Mouse (Mus musculus): ENCODE results near the gene Senp1.

Gene Senp1

GRCm38 (mm10) chr15:98093121-98094011, at the start of gene Senp1:
TSS of gene Senp1 (minus strand) at chr15:98093744.
- peak; percentile 90 to 92 for DNase-seq

DNA sequence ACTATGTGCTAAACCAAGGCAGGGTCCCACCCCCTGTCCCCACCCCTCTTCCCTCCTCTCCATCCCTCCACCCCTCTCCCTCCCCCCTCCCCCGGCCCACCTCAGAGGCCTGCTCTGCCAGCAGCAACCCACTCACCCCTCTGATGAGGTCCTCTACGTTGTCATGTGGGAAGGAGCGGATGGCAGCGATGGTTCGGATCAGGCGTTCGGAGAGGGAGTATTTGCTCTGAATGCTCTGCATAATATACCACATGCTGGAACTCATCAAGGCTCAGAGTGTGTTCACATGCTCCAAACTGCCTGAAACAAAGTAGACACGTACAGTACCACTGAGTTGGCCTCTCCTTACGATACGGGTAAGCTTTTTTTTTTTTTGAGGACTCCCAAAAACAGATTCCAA, 49.0 kb upstream of the Senp1 start:
- DNase-seq = no peak

DNA sequence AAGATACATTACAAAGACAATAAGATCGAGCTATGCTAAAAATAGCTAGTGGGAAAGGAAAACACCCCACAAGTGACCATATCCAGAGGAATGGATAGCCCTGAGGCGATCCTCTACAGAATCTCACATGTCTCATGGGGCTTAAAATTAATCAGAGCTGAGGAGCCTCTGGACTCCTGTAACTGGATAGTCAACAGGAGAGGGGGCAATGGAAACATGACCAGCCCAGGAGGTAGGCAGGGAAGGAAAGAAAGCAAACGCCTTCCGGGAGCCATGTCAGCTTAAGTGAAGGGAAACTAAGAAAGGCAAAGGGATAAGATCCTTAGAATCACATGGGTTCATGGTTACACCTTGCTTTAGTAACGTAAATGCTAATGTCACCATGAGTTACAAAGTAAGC, 47.3 kb upstream of the Senp1 start:
- DNase-seq = no peak

GRCm38 (mm10) chr15:98139763-98140162, 46.2 kb upstream of the Senp1 start:
- no peak for DNase-seq

DNA sequence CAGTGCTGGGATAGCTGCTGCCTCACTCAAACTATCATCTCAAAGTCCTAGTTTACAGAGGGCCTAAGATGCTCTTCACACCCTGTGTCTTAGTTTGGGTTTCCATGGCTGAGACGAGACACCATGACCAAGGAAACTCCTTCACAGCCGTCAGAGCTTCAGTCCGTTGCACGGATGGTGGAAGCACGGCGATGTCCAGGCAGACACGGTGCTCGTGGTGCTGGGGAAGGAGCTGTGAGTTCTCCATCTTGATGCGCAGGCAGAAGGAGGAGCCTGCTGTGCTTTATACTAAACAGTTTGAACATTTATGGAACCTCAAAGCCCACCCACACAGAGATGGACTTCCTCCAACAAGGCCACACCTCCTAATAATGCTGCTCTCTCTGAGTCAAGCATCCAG, 43.3 kb upstream of the Senp1 start:
- no peak for DNase-seq

DNA sequence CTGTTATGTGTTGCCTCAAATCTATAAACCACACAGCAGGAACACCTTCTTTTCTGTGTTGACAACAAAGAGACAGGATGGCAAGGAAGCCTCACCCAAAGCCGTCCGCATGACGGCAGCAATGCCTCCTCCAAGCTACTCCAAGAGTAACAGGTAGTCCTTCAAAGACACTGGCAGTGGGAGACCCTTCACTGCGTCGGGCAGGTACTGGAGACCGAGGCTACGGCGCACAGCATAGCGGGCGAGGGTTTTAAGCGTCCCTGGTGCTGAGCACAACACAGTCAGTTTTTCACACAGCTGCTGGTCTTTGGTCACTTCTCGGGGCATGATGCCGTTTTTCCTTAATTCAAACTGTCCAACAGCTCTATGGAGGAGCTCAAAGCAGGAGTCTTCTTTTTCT, 42.1 kb upstream of the Senp1 start:
- DNase-seq = no peak

DNA sequence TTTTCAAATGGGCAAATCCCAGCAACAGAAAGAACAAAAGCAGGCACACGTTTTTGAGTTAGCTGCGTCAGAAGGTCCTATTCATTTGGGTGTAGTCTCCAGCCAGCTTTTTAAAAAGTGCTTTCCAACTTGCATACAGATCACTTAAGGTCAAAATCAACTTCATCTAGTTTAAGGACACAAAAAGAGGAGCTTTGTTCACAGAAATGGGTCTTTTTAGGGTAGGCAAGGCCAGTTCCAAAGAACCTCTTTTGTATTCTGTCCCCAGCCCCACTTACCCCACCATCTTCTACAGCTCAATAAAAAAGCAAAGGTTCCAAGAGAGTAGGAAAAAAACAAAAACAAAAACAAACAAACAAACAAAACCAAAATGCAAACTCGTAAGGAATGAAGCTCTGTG, 41.1 kb upstream of the Senp1 start:
- no peak for DNase-seq

DNA sequence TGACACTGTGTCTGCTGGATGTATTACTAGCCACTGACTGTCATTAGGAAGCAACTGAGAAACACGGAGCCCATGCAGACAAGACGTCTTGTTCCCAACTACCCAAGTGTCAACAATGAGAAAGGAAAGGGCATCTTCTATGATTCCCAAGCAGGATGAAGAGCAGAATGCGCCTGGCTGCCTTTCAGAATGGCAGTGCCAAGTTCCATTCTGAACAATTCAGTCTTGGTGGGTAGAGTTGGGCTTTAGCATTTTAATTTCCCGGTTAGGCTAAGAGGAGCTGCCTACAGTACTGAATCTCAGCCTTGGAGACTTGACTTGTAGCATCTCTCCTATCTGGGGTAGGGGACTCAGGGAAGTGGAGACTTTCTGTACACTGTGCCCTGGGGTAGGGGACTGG, 40.5 kb upstream of the Senp1 start:
- DNase-seq = no peak

DNA sequence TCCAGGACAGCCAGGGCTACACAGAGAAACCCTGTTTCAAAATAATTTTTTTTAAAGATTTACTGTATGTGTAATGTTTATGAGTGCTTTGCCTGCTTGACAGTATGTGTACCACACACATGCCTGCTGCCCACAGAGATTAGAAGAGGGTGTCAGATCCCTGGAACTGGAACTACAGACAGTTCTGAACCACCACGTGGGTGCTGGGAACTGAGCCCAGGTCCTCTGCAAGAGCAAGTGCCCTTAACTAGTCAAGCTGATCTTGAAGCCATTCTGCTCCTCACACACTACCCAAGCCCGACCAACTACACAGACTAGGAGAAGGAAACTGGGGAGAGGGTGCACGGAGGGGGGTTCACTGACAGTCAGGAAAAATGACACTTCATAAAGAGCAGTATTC, 39.9 kb upstream of the Senp1 start:
- no peak for DNase-seq

GRCm38 (mm10) chr15:98131942-98132655, 38.6 kb upstream of the Senp1 start:
- no peak for DNase-seq

GRCm38 (mm10) chr15:98131451-98131850, 37.9 kb upstream of the Senp1 start:
- no peak for DNase-seq

GRCm38 (mm10) chr15:98131001-98131400, 37.5 kb upstream of the Senp1 start:
- no peak for DNase-seq

DNA sequence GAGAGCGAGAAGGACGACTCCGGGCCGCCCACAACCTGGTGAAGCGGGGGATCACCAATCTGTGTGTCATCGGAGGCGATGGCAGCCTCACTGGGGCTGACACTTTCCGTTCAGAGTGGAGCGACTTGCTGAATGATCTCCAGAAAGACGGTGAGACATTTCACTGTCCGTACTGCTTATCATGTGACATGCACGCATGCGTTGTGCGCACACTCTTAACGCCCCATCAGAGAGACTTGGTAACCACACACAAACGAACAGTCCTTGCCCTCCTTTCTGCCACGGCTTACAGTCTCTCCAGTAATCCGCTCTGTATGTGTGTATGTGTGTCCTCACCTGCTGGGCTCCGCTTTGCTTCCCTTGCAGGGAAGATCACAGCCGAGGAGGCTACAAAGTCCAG, 27.3 kb upstream of the Senp1 start:
- no peak for DNase-seq

- no peak for DNase-seq
Observed at GRCm38 (mm10) chr15:98119363-98119762, 25.8 kb upstream of the Senp1 start.

DNA sequence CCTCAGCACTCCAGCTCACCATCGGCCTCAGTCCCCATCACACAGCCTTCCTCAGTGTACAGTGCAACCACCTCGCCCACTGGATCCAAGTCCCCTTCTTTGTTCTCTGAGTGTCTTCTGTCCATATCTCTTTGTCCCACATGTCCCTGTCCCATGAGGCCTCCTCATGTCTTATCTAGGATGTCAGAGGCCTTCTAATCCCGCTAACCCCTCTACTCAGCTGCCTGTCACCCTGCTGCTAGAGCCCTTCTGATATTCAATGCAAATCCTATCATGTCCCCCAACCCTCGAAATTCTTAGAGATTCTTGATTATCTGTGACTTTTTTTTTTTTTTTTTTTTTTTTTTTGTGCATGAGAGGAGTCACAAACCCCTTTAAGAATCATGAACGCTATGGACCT, 22.7 kb upstream of the Senp1 start:
- no peak for DNase-seq

DNA sequence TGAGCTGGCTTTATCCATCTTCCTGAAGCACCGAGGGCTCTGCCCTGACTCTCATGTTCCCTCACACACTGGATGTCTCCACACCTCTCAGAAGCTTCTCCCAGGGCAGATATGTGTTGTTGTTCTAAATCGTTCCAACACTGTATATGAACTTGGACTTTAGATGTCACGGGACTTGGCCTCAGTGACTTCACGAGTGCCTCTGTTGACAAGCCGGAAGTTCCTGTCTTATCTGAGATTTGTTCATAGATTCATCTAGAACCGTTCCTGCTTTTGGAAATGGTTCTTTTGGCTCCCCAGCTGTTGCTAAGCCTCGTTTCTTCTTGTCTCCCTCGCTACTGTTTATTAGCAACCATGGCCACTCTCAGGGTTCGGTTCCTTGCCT, 22.2 kb upstream of the Senp1 start:
- no peak for DNase-seq

- DNase-seq = no peak
Observed at GRCm38 (mm10) chr15:98114852-98115778, 21.6 kb upstream of the Senp1 start.

DNA sequence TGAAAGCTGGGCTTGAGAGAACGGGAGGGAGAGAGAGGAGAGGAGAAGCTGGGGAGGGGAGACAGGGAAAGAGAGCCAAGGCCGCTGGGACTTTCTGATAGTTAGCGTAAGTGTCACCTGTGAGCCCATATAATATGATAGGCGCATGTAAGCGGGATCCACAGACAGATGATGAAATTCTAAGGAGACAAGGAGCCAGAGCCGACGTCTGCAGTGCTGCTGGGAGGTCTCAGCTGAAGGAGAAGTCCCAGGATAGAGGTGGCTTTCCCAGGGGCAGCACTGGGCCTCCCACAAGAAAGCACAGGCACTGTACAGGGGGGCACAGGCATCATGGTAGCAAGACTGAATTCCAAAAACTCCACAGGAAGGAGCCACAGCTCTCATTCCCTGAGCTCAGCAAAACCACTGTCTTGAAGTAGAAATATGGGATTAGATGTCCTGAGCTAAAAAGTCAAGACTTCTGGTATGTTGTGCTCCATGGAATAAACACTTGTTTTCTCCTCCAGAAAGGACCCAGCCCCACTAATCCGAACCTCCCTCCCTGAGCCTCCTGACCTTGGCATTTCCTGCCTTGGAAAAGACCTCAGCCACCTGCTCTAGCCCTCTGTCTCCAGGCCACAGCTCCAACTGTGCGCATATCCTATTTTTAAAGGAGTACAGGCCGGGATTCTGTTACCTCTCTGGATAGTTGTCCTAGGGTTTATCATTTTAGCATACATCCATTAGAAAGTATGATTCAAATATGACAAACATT, 20.7 kb upstream of the Senp1 start:
- no peak for DNase-seq

- DNase-seq = peak; percentile 17 to 28
Observed at GRCm38 (mm10) chr15:98111791-98112190, 18.2 kb upstream of the Senp1 start.

DNA sequence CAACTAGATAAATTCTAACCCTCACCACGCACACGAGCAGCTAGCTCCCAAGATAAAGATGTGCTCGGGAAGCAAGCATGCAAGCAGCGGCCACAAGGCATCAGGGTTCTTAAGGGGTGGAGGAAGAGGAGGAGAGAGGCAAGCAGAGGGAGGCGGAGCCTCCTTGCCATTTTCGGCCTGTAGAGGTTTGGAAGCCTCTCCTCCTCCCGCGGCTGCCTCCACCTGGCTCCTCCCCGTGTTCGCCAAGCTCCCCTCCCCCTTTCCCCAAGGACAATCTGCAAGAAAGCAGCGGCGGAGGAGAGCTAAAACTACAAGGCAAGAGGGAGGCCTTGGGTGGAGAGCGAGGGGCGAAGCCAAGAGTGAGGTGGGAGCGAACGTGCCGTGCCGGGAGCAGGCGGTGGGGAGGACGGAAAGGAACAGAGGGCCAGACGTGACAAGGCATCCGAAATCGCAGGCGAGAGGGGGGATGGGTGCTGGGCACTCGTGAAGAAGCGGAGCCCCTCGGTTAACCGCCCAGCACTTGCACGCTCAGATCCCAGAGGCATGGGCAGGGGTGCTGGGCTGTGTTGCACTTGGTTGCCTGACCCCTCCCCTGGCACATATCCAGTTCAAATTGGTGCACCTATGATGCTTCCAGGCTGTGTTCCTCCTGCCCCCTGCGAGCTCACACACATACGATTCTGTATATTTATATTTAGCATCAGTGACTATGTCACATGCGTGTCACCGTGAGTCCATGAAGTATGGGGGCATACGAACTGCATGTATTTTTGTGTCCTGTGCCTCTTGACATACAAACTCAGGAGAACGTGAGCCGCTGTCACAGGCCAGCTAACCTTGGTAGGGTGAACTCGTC, 15.0 kb upstream of the Senp1 start:
- DNase-seq = peak; percentile 89 to 91

GRCm38 (mm10) chr15:98107703-98108296, 14.3 kb upstream of the Senp1 start:
- DNase-seq = no peak

All from kidney, adult 8-10 months (tissue).